Mouse (Mus musculus) megakaryocyte, embryonic 14.5 days (primary cell): ENCODE data around the gene Zranb3.

Source experiments
- FLI1 ChIP-seq: IDR thresholded peaks from 2 replicates; pipeline ENCODE4 v1.6.1; 2012; ENCODE audit warnings: low read length, inconsistent platforms, mixed read lengths
- GATA1 ChIP-seq: IDR thresholded peaks from 3 replicates; pipeline ENCODE4 v1.6.1; 2012; ENCODE audit warnings: mixed read lengths, low read length, inconsistent platforms, borderline replicate concordance

DNA sequence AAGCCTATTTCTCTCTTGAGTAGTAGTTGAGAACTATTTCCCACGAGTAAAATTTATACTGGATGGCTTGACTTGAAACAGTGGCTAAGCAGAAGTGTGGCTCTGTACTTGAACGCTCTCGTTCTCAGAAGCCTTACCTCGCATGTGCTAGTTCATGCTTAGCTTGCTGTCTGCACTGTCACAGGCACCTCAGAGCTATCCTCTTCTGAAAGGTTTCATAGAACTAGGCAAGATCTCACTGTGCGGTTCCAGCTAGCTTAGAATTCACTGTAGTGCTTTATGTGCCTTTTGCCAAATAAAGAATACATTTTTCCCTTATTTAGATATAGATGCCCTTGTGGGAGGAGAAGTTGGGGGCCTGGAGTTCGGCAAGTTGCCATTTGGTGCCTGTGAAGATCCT lies 187.5 kb downstream of the Zranb3 start:
- TF ChIP-seq GATA1, result no peak
- TF ChIP-seq FLI1, result no peak
